Mouse (Mus musculus) MEL (cell line): ENCODE data around the gene Gm10642. TPM values are rescaled to one million over a fixed set of nuclear protein-coding genes. Genes with fewer than 3 reads are reported as not detected.

Experiments used
- DNase-seq: peaks from one replicate; pipeline ENCODE4 v3.0.0; 2011; ENCODE audit warnings: low read depth, low spot score
- H3K27ac ChIP-seq: 2 replicates; pipeline ENCODE4 v1.5.1; 2012; ENCODE audit warnings: low read depth, mild to moderate bottlenecking, control low read depth, low read length, moderate library complexity; ENCODE audit not compliant: control insufficient read depth
- H3K27me3 ChIP-seq, 2 experiments: fragments of 150-350 bp in 1 of 2; sonication (generic) in 1 of 2; 2 replicates each; pipeline ENCODE4 v1.6.1; 2012; ENCODE audit warnings: low read length in 2 of 2, mild to moderate bottlenecking in 2 of 2, improper control_type of control experiment in 1 of 2, moderate library complexity in 1 of 2; ENCODE audit not compliant: insufficient read depth in 2 of 2, control insufficient read depth in 1 of 2
- H3K36me3 ChIP-seq, 2 experiments: 2 replicates each; pipeline ENCODE4 v1.6.1; 2012 to 2014; ENCODE audit warnings: low read length in 2 of 2, improper control_type of control experiment in 1 of 2, inconsistent platforms in 1 of 2, mild to moderate bottlenecking in 1 of 2; ENCODE audit not compliant: insufficient read depth in 2 of 2, control insufficient read depth in 1 of 2
- H3K4me1 ChIP-seq, 2 experiments: fragments of 150-350 bp in 1 of 2; sonication (generic) in 1 of 2; 2 replicates each; pipeline ENCODE4 v1.6.1; 2012; ENCODE audit warnings: low read length in 2 of 2, improper control_type of control experiment in 1 of 2, mild to moderate bottlenecking in 1 of 2; ENCODE audit not compliant: insufficient read depth in 2 of 2, control insufficient read depth in 1 of 2
- H3K4me3 ChIP-seq, 2 experiments: fragments of 150-350 bp in 1 of 2; sonication (generic) in 1 of 2; 2 replicates each; pipeline ENCODE4 v1.5.1; 2012; ENCODE audit warnings: low read depth in 2 of 2, low read length in 2 of 2, mild to moderate bottlenecking in 2 of 2, moderate library complexity in 2 of 2, control low read depth in 1 of 2, improper control_type of control experiment in 1 of 2; ENCODE audit not compliant: control insufficient read depth in 1 of 2, insufficient read depth in 1 of 2
- H3K79me2 ChIP-seq: 2 replicates; pipeline ENCODE4 v1.6.1; 2012; ENCODE audit warnings: mild to moderate bottlenecking, low read length, moderate library complexity; ENCODE audit not compliant: control insufficient read depth, poor library complexity, insufficient read depth
- H3K9ac ChIP-seq: 2 replicates; pipeline ENCODE4 v1.6.1; 2012; ENCODE audit warnings: low read depth, mild to moderate bottlenecking, control low read depth, low read length, moderate library complexity; ENCODE audit not compliant: control insufficient read depth, poor library complexity, severe bottlenecking
- H3K9me3 ChIP-seq: fragments of 150-350 bp; sonication (generic); replicated peaks from 2 replicates; pipeline ENCODE4 v1.6.1; 2012; ENCODE audit warnings: mild to moderate bottlenecking, low read length, improper control_type of control experiment, moderate library complexity; ENCODE audit not compliant: insufficient read depth
- BHLHE40 ChIP-seq: IDR thresholded peaks from 2 replicates; pipeline ENCODE4 v1.6.1; 2012; ENCODE audit warnings: low read depth, mild to moderate bottlenecking, inconsistent platforms, low read length, improper control_type of control experiment, borderline replicate concordance
- CHD1 ChIP-seq: IDR thresholded peaks from 2 replicates; pipeline ENCODE4 v1.6.1; 2012; ENCODE audit warnings: low read depth, mild to moderate bottlenecking, inconsistent platforms, low read length, improper control_type of control experiment
- E2F4 ChIP-seq: IDR thresholded peaks from 2 replicates; pipeline ENCODE4 v1.6.1; 2011; ENCODE audit warnings: low read depth, low read length, improper control_type of control experiment, borderline replicate concordance
- EP300 ChIP-seq, 2 experiments: IDR thresholded peaks; 2 replicates each; pipeline ENCODE4 v1.6.1; 2011; ENCODE audit warnings: improper control_type of control experiment in 2 of 2, low read length in 2 of 2, low read depth in 1 of 2, mild to moderate bottlenecking in 1 of 2
- GABPA ChIP-seq: IDR thresholded peaks from 2 replicates; pipeline ENCODE4 v1.6.1; 2012; ENCODE audit warnings: low read depth, mild to moderate bottlenecking, inconsistent platforms, low read length, improper control_type of control experiment, moderate library complexity
- GATA1 ChIP-seq: IDR thresholded peaks from 2 replicates; pipeline ENCODE4 v1.6.1; 2011; ENCODE audit warnings: low read depth, low read length, improper control_type of control experiment
- KAT2A ChIP-seq: conservative IDR thresholded peaks from 2 replicates; pipeline ENCODE4 v1.6.1; 2012; ENCODE audit warnings: low read depth, low read length, improper control_type of control experiment, inconsistent platforms
- MAFK ChIP-seq: IDR thresholded peaks from 2 replicates; pipeline ENCODE4 v1.6.1; 2011; ENCODE audit warnings: low read depth, mild to moderate bottlenecking, low read length, improper control_type of control experiment, borderline replicate concordance
- NELFE ChIP-seq: IDR thresholded peaks from 2 replicates; pipeline ENCODE4 v1.6.1; 2011; ENCODE audit warnings: low read depth, low read length, improper control_type of control experiment
- NRF1 ChIP-seq: IDR thresholded peaks from 2 replicates; pipeline ENCODE4 v1.6.1; 2014; ENCODE audit warnings: low read depth, mild to moderate bottlenecking, inconsistent platforms, low read length, improper control_type of control experiment, moderate library complexity; ENCODE audit not compliant: poor library complexity, insufficient read depth, severe bottlenecking
- RAD21 ChIP-seq: IDR thresholded peaks from 2 replicates; pipeline ENCODE4 v1.6.1; 2011; ENCODE audit warnings: mild to moderate bottlenecking, low read depth, low read length, improper control_type of control experiment
- SIN3A ChIP-seq: IDR thresholded peaks from 2 replicates; pipeline ENCODE4 v1.6.1; 2012; ENCODE audit warnings: low read length, improper control_type of control experiment, inconsistent platforms
- TAL1 ChIP-seq: IDR thresholded peaks from 2 replicates; pipeline ENCODE4 v1.6.1; 2012; ENCODE audit warnings: mild to moderate bottlenecking, inconsistent platforms, low read length, moderate library complexity, mixed read lengths
- TBP ChIP-seq: IDR thresholded peaks from 2 replicates; pipeline ENCODE4 v1.8.0; 2011; ENCODE audit warnings: low read depth, low read length, improper control_type of control experiment
- TCF12 ChIP-seq: IDR thresholded peaks from 2 replicates; pipeline ENCODE4 v1.6.1; 2014; ENCODE audit warnings: low read depth, mild to moderate bottlenecking, inconsistent platforms, low read length, improper control_type of control experiment, moderate library complexity
- USF1 ChIP-seq: IDR thresholded peaks from 2 replicates; pipeline ENCODE4 v1.6.1; 2014; ENCODE audit warnings: low read depth, mild to moderate bottlenecking, inconsistent platforms, low read length, improper control_type of control experiment, moderate library complexity
- ZC3H11A ChIP-seq: IDR thresholded peaks from 2 replicates; pipeline ENCODE4 v1.6.1; 2012; ENCODE audit warnings: low read depth, mild to moderate bottlenecking, inconsistent platforms, low read length, improper control_type of control experiment
- ZMIZ1 ChIP-seq: IDR thresholded peaks from 2 replicates; pipeline ENCODE4 v1.6.1; 2012; ENCODE audit warnings: low read depth, mild to moderate bottlenecking, inconsistent platforms, low read length, improper control_type of control experiment, moderate library complexity
- ZNF384 ChIP-seq: IDR thresholded peaks from 2 replicates; pipeline ENCODE4 v1.6.1; 2012; ENCODE audit warnings: low read depth, mild to moderate bottlenecking, inconsistent platforms, low read length, improper control_type of control experiment
- polyA plus RNA-seq, 2 experiments: library from polyadenylated mRNA; stranded (reverse) in 1 of 2; unstranded in 1 of 2; fragments of >175 nt in 1 of 2; fragments of >200 nt in 1 of 2; gene quantifications; 2 replicates each; pipeline versions ENCODE4 v1.2.1 to v1.2.4; 2012; ENCODE audit warnings: low replicate concordance in 2 of 2, low read depth in 1 of 2; ENCODE audit not compliant: insufficient read length in 2 of 2, insufficient read depth in 1 of 2, missing spikeins in 1 of 2
- total RNA-seq: library from RNA; depleted of rRNA; stranded (reverse); fragments of 300-350 nt; gene quantifications from 2 replicates; pipeline ENCODE4 v1.2.3, GENCODE M21; 2012

The Gm10642 gene
- total and polyA plus RNA-seq, 3 experiments: 1.3 TPM; not detected in 1

GRCm38 (mm10) chr9:70688301-70688968 lies 32.4 kb downstream of the Gm10642 start (continued):
- TF ChIP-seq BHLHE40 (no peak), GABPA (no peak)

- no peak for DNase-seq
- H3K4me1 ChIP-seq: peaks cover 15 to 45% of the 10 kb centered on the region in 2 experiments
- peaks cover 58% of the 10 kb centered on the region for H3K79me2 ChIP-seq
- no peaks in the 10 kb centered on the region for H3K9me3 ChIP-seq
- peaks cover 0 to 72% of the 10 kb centered on the region in 2 experiments; a peak in 2 of 4 replicates for H3K36me3 ChIP-seq
- H3K27ac ChIP-seq: no peak overlapping the region
- no peak overlapping the region for H3K4me3 ChIP-seq
- TF ChIP-seq ZNF384 (no peak), BHLHE40 (no peak), TBP (no peak), ZMIZ1 (no peak), NRF1 (no peak), NELFE (no peak), SIN3A (no peak), TAL1 (no peak), MAFK (no peak), USF1 (no peak), ZC3H11A (no peak), EP300 (IDR thresholded peaks at IDR 0.05; ENCODE audit: low read depth in 1 of 2, low read length in 2 of 2) (no peak), KAT2A (no peak)
- TF ChIP-seq, all 39 proteins: peak for 0
- no peaks in the 10 kb centered on the region for H3K27me3 ChIP-seq
- no peak overlapping the region for H3K9ac ChIP-seq
These were observed 33.9 kb downstream of the Gm10642 start for GRCm38 (mm10) chr9:70689926-70690325.

GRCm38 (mm10) chr9:70690579-70690978 lies 34.5 kb downstream of the Gm10642 start:
- H3K27me3 ChIP-seq: no peaks in the 10 kb centered on the region
- H3K4me1 ChIP-seq: peaks cover 19 to 40% of the 10 kb centered on the region in 2 experiments
- H3K9me3 ChIP-seq: no peaks in the 10 kb centered on the region
- no peak overlapping the region for H3K27ac ChIP-seq
- no peak overlapping the region for H3K4me3 ChIP-seq
- H3K36me3 ChIP-seq: peaks cover 0 to 70% of the 10 kb centered on the region in 2 experiments; a peak in 2 of 4 replicates
- TF ChIP-seq ZC3H11A (no peak), E2F4 (no peak), GATA1 (peak; percentile 51; the same call in 1 of the 2 replicates), TCF12 (peak; percentile 64; the same call in 1 of the 2 replicates), EP300 (IDR thresholded peaks at IDR 0.05; ENCODE audit: low read depth in 1 of 2, low read length in 2 of 2) (peak; percentile 16 to 40; a peak in 1 of 4 replicates), RAD21 (no peak), CHD1 (no peak)
- peaks cover 57% of the 10 kb centered on the region for H3K79me2 ChIP-seq
- no peak overlapping the region for H3K9ac ChIP-seq
- no peak for DNase-seq
